Mouse (Mus musculus): Measurements from ENCODE around the gene Hoxa3. TPM values are rescaled to one million over a fixed set of nuclear protein-coding genes. Genes with fewer than 3 reads are reported as not detected.
A peak's percentile ranks its signal among the peaks of the same experiment; 100 is the strongest.

Gene Hoxa3
- total and polyA plus RNA-seq, 3 experiments: 0.08 to 0.38 (median 0.34) TPM

GRCm38 (mm10) chr6:52221337-52221992 is 8.3 kb upstream of the Hoxa3 start, which contains the start of gene Hoxa7:
Gene Hoxa7, minus strand, starts transcription at chr6:52221854.
- no peaks in the 10 kb centered on the region for H3K27me3 ChIP-seq (replicated peaks)
- peak within 1 kb of the TSS; percentile 78 for H3K9ac ChIP-seq (ENCODE audit: insufficient read depth, low read depth)
- dilution Hi-C loops (cut with MboI; ENCODE audit: extremely low pct_ligation_motif_present, extremely low pct_unique_long_range_greater_than_20kb, low sequenced_read_pairs) (no loop called here), in situ Hi-C loops (cut with MboI; ENCODE audit: low pct_ligation_motif_present, low pct_unique_long_range_greater_than_20kb, low sequenced_read_pairs) (loop anchor here (10.0 to 25.0 kb wide), 3 partner anchors 209 to 1007 kb away; partner anchors contain the start of gene Skap2)
- H3K4me1 ChIP-seq (ENCODE audit: control insufficient read depth in 1 of 2, insufficient read depth in 2 of 2): peaks cover 0 to 13% of the 10 kb centered on the region in 2 experiments; a peak in 2 of 4 replicates
- peak; percentile 89 for DNase-seq (ENCODE audit: extremely low read depth)
- H3K27ac ChIP-seq (ENCODE audit: insufficient read depth, low read depth): peak within 1 kb of the TSS; percentile 18; the same call in 1 of the 2 replicates
- TF ChIP-seq POLR2A (IDR thresholded peaks at IDR 0.05; ENCODE audit: low read depth, low read length) (peak; percentile 45; the same call in 1 of the 2 replicates), MXI1 (IDR thresholded peaks at IDR 0.05; ENCODE audit: low read depth, low read length) (peak; percentile 59; the same call in 1 of the 2 replicates), JUN (IDR thresholded peaks at IDR 0.05; ENCODE audit: insufficient read depth, low read depth, low read length) (no peak), MAZ (IDR thresholded peaks at IDR 0.05; ENCODE audit: low read depth, low read length) (no peak; the same call in 1 of the 2 replicates), ZMIZ1 (IDR thresholded peaks at IDR 0.05; ENCODE audit: low read depth, low read length) (no peak), UBTF (IDR thresholded peaks at IDR 0.05; ENCODE audit: low read depth, low read length) (no peak), CHD1 (IDR thresholded peaks at IDR 0.05; ENCODE audit: low read depth, low read length) (no peak), JUND (conservative IDR thresholded peaks at IDR 0.05; ENCODE audit: low read depth, low read length) (no peak), MAX (IDR thresholded peaks at IDR 0.05; ENCODE audit: low read length) (no peak), SIN3A (IDR thresholded peaks at IDR 0.05; ENCODE audit: low read length) (peak; percentile 64; the same call in 1 of the 2 replicates), KAT2A (IDR thresholded peaks at IDR 0.05; ENCODE audit: insufficient replicate concordance, low read length) (no peak), EP300 (IDR thresholded peaks at IDR 0.05; ENCODE audit: low read length) (no peak), BHLHE40 (IDR thresholded peaks at IDR 0.05; ENCODE audit: low read depth, low read length) (peak; percentile 29; the same call in 1 of the 2 replicates), SMC3 (IDR thresholded peaks at IDR 0.05; ENCODE audit: low read depth, low read length) (peak; percentile 85), TCF12 (IDR thresholded peaks at IDR 0.05; ENCODE audit: low read depth, low read length) (peak; percentile 65; the same call in 1 of the 2 replicates), MEF2A (IDR thresholded peaks at IDR 0.05; ENCODE audit: borderline replicate concordance, low read depth, low read length) (peak; percentile 52), GABPA (IDR thresholded peaks at IDR 0.05; ENCODE audit: insufficient replicate concordance, low read depth, low read length) (no peak), NELFE (IDR thresholded peaks at IDR 0.05; ENCODE audit: low read depth, low read length) (peak; percentile 63), NRF1 (IDR thresholded peaks at IDR 0.05; ENCODE audit: low read depth, low read length) (peak; percentile 74), USF1 (IDR thresholded peaks at IDR 0.05; ENCODE audit: low read depth, low read length) (no peak), CHD2 (IDR thresholded peaks at IDR 0.05; ENCODE audit: low read length) (no peak), ELF1 (IDR thresholded peaks at IDR 0.05; ENCODE audit: low read depth, low read length) (peak; percentile 45; the same call in 1 of the 2 replicates), TBP (conservative IDR thresholded peaks at IDR 0.05; ENCODE audit: low read depth, low read length) (no peak), USF2 (conservative IDR thresholded peaks at IDR 0.05; ENCODE audit: low read depth, low read length) (no peak), ZNF384 (IDR thresholded peaks at IDR 0.05; ENCODE audit: low read depth, low read length) (no peak), RCOR1 (conservative IDR thresholded peaks at IDR 0.05; ENCODE audit: low read depth, low read length) (0 out of 2 replicates have a peak, but pooled peaks have one; percentile 47), PAX5 (IDR thresholded peaks at IDR 0.05; ENCODE audit: low read length) (no peak), RAD21 (IDR thresholded peaks at IDR 0.05; ENCODE audit: low read depth, low read length) (peak; percentile 97), ETS1 (conservative IDR thresholded peaks at IDR 0.05; ENCODE audit: low read depth, low read length) (no peak), POLR2AphosphoS2 (IDR thresholded peaks at IDR 0.05; ENCODE audit: low read depth, low read length) (no peak), MYC (IDR thresholded peaks at IDR 0.05; ENCODE audit: low read depth, low read length) (no peak), E2F4 (IDR thresholded peaks at IDR 0.05; ENCODE audit: insufficient replicate concordance, low read depth, low read length) (no peak), IRF4 (IDR thresholded peaks at IDR 0.05; ENCODE audit: low read depth, low read length) (peak; percentile 28; the same call in 1 of the 2 replicates), ZC3H11A (IDR thresholded peaks at IDR 0.05; ENCODE audit: low read depth, low read length) (peak; percentile 96), HCFC1 (IDR thresholded peaks at IDR 0.05; ENCODE audit: low read depth, low read length) (no peak), ZKSCAN1 (IDR thresholded peaks at IDR 0.05; ENCODE audit: borderline replicate concordance, low read depth, low read length) (no peak), CTCF (conservative IDR thresholded peaks at IDR 0.05 in 1 of 2, IDR thresholded peaks at IDR 0.05 in 1 of 2; ENCODE audit: low read depth in 2 of 2, low read length in 2 of 2) (peak; percentile 83 to 98), MAFK (IDR thresholded peaks at IDR 0.05; ENCODE audit: insufficient replicate concordance, low read length) (no peak)
- H3K4me3 ChIP-seq (replicated peaks in 1 of 3; ENCODE audit: low read depth in 2 of 3, low read length in 2 of 3, poor library complexity in 1 of 3): peak within 1 kb of the TSS; percentile 75 to 87 (median 76)
- no peaks in the 10 kb centered on the region for H3K79me2 ChIP-seq (replicated peaks; ENCODE audit: control insufficient read depth, extremely low read depth, insufficient read depth, poor library complexity, severe bottlenecking)
- peaks cover 0 to 6% of the 10 kb centered on the region in 2 experiments for H3K36me3 ChIP-seq (replicated peaks in 1 of 2; ENCODE audit: control insufficient read depth in 1 of 2, insufficient read depth in 1 of 2, low read length in 1 of 2)
- H3K4me2 ChIP-seq (ENCODE audit: insufficient read depth, low read depth, poor library complexity, severe bottlenecking): peak within 1 kb of the TSS; percentile 57
- peaks cover 24% of the 10 kb centered on the region for H3K9me3 ChIP-seq (replicated peaks; ENCODE audit: low read length)

Measured in CH12.LX (cell line).